Mouse (Mus musculus): ENCODE data around the gene Ap5z1.

Ap5z1 gene

DNA sequence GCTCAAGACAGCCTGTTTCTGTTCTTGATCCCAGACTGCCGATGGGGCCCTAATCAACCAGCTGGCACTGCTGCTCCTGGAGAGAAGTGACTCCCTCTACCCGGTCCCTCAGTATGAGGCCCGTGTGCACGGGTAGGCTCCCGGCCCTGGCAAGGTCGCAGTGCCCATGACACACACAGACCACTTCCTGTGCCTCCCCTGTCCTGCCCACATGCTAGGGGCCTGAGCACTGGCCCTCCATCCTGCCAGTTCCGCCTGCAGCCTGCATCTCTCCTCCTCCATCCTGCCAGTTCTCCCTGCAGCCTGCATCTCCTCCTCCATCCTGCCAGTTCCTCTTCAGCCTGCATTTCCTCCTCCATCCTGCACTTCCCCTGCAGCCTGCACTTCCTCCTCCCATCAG, 11.9 kb downstream of the Ap5z1 start:
- DNase-seq = no peak

DNA sequence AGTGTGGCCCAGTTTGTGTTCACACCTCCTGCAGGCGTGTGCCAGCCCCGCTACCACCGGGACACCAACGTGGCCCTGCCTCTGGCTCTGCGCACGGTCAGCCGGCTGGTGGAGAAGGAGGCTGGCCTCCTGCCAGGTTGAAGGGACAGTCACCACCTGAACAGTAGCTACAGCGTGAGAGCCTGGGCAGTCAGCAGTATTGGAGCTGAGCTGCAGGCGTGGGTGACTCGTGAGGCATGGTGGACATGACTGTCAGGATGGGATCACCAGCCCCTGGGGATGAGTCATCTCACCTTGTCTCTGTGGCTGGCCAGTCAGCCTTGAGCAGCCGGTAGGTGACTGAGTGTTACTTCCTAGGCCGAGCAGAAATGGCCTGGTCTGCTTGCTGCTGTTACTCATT, 13.6 kb downstream of the Ap5z1 start:
- DNase-seq = no peak

DNA sequence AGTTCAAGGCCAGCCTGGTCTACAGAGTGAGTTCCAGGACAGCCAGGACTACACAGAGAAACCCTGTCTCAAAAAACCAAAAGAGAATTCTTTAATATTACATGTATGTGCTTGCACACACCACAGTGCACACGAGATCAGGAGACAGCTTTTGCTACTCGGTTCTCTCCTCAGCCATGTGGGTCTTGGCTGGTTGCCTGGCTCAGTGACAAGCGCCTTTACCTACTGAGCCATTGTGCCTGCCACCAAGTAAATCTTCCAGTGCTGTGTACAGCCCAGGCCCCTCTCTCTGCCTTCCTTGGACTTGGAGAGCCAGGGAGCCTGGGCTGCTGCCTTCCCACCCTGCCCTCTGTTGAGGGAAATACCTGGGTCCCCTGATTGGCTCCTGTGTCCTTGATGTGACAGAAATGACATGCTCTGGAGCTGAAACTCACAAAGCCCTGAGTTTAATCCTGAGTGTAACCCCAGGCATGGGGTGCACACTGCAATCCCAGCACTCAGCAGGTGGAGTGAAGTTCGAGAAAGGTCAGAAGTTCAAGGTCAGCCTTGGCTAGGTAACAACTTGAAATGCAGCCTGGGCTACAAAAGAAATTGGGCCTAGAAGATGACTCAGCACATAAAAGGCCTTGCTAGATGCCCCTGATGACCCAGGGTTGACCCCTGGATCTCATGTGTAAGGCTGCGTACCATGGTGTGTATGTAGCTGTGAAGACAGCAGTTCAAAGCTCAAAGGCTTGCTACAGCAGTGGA, 14.3 kb downstream of the Ap5z1 start:
- no peak for DNase-seq

DNA sequence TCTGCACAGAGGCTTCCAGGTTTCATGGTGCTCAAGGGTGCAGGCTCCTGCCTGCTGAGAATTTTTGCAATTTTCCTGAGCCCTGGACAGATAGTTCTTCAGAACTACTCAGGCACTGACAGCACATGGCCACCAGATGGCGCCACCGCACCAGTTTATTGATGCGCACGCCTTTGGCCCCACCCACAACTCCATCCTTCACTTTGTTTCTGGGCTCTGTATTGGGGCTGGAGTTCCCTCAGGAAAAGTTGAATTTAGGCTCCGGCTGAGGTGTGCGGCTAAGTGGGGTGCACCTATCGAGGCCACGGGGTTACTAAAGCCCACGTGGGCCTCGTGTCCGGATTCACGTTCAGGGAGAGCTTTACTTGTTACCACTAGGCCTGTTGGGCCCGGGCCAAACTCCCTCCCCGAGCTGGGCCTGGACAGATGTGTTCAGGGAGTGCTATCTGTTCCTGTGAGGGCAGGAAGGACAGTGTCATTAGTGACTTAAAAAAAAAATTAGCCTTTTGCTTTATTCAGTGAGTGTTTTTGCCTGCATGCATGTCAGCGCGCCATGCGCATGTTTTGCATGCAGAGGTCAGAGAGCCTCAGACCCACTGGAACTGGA, 15.2 kb downstream of the Ap5z1 start:
- peak; percentile 80 to 86 for DNase-seq

DNA sequence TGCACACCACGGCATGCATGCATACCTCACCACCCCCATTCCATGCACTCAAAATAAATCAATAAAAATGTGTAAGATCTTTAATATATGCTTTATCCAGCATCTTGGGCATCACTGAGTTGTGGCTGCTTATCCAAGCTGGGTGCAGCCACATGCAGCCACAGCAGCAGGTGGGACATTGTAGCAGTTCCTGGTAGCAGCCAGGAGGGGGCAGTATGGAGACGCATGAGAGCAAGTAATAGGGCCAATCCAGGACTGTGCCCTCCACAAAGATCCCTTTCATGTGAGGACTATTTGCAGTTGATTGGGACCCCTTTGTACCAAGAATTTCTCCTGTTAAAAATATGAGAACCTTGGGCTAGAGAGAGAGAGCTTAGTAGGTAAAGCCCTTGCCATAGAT, 18.8 kb downstream of the Ap5z1 start:
- no peak for DNase-seq

DNA sequence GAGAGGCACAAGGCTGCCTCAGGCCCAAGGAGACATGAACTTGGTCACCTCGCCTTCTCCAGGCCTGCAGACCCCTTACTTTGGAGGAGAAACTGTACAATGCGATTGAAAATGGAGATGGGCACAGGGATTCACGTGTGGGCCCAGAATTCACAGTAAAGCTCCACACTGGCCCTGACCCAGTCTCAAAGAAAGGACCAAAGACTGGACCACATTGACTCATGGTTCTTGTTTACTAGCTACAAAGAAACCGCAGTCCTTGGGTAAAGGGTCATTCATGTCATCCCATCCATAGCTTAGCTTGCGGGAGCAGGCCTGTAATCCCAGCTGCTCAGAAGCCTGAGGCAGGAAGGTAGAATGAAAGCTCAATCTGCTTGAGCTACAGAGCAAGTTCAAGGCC, 19.8 kb downstream of the Ap5z1 start:
- DNase-seq = no peak

DNA sequence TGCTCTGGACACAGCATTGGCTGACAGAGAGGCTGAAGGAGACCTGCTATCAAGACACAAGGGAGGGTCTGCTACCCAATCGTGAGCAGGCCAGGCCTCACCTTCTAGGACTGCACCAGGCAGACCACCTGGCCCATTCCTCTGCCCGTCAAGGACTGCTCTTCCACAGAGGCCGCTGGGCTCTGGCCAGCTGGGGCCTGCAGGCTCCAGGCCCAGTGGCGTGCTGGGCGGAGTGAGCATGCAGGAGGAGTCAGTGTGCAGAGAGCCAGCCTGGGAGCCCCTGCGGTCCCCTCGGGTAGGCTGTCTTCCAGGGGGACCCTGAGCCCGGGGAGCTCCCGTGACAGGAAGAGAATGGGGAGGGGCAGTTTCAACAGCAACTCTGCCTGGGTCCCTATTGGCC, 22.9 kb downstream of the Ap5z1 start:
- DNase-seq = no peak

DNA sequence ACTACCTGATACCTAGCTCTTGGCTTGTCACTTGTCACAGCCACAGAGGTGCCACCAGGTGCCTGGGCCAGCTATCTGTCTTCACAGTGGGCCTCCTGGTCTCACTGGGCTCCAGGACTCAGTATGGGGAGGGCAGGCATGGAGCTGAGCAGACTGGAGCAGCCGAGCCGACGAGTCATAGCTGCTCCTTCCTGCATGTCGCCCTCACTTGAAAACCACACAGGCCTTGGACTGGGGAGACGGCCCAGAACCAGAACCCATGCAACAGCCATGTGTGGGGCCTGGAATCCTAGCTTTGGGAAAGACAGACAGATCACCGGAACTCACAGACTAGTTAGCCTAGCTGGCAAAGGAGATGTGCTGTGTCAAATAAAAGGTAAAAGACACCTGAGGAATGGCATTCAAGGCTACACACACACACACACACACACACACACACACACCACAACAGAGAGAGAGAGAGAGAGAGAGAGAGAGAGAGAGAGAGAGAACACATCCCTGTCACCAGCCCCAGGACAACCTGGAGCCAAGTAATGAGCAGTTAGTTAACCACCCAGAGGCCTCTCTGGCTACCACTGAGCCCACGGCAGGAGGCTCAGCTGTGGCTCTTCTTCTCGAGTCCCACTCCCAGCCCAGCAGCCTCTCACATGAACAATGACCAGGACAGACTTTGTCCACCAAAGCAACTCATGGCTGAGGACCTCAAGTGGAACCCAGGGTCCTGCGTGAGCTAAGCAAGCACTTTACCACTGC, 26.4 kb downstream of the Ap5z1 start:
- DNase-seq = no peak

DNA sequence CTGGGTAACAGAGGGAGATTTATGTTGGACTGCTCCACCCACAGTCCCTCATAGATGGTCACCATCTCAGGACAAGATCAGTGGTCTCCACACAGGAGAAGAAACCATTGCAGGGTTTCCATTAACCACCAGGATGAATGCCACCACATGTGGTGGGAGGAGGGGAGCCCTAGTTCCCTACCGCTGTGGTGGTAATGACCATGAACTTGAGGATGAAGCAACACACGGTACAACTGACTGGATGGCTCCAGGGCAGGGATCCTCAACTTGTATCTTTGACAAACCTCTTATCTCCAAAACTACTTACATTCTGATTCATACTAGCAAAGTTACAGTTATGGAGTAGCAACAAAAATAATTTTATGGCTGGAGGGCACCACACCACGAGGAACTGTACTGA, 29.6 kb downstream of the Ap5z1 start:
- peak in 1 of 2 experiments; percentile 12 for DNase-seq

DNA sequence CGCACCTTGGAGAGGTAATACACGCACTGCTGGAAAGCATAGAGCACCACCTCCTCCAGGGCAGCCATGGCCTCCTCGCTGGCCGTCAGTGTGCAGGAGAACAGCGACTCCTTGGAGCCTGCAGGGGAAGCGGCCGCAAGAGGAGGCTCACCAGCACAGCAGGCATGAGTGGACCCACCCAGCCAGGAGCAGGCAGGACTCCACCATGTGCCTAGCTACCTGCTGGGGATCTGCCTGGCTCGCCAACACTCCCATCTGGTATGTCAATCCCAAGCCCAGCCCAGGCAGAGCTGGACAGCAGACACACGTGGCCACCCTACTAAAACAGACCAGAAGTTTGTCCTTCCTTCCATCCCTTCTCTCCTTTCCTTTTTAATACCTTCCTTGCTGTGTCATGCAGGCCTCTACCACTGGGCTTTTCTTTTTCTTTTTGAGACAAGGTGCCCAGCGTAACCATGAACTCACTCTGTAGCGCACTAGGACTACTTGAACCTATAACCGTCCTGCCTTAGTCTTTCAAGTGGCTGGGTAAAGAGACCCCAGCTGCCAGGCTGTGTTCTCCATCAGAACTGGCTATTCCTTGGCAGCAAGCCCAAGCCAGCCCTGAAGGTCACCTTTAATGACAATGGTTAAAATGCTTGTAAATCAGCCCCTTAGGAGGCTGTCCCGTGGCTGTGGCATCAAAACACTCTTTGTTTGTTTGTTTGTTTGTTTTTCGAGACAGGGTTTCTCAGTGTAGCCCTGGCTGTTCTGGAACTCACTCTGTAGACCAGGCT, 31.8 kb downstream of the Ap5z1 start:
- DNase-seq = no peak

DNA sequence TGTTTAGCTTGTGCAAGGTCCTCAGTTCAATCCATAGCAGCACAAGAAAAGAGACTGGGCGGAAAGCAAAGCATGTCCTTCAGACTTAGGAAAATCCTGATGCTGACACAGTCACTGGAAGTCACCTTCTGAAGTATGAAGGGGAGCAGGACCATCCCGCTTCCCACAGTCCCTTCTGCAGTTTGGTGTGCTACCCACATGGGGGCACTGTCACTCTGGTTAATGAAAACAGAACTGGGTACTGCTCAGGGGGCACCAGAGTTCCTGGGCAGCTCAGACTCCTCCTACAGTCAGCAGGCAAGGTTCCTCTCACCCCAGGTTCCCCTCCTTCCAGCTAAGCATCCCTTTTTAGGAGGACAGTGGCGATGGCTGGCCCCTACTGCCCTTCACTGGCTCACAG, 35.2 kb downstream of the Ap5z1 start:
- DNase-seq = peak; percentile 42 to 56

DNA sequence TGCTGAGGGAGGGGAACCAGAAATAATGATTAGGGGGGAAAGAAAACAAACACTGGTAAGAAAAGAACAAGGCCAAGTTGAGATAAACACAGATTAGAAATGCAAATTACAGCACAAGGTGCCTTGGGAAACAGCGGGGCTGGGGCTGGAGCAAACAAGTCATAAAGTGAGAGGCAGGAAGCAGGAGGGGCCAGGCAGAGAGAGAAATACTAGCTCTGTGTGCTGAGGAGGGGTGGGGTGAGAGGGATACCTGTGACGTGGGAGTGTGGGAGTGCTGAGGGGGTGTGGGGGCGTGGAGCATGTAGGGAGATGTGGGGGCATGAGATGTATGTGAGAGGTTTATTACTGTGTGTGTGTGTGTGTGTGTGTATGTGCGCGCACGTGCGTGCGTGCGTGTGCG, 37.2 kb downstream of the Ap5z1 start:
- no peak for DNase-seq

DNA sequence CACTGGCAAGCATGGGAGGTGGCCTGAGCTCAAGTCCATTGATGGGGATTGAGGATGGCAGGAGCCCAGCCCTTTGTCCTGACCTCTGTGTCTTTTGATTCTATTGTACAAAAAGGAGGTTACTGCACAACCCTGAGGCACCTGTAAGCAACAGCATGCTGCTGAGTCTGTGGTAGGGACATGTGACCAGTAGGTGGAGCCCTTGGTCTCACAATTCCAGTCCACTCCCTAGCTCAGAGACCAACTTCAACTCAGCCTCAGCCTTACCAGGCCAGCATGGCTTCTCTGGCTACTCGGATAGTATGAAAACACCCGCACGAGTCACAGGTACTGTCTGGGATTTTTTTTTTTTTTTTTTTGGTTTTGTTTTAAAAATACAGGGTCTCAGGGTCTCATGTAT, 38.7 kb downstream of the Ap5z1 start:
- DNase-seq = peak; percentile 82 to 86

DNA sequence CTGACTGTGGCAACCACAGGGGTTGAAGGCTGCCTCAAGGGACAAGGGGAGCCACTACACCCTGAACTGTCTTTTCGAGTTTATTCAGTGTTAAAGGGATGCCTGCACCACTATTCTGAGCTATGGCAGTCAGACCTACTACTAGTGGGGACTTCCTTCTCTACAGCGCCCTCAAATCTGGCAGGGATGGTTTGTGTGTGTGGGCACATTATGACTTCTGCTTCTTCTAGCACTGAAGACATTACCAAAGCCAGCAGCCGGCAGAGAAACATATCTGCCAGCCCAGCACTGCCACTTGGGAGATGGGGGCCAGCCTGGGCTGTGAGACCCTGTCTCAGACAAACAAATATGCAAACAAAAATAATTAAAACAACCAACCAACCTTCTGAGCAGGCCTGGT, 40.4 kb downstream of the Ap5z1 start:
- DNase-seq = no peak

DNA sequence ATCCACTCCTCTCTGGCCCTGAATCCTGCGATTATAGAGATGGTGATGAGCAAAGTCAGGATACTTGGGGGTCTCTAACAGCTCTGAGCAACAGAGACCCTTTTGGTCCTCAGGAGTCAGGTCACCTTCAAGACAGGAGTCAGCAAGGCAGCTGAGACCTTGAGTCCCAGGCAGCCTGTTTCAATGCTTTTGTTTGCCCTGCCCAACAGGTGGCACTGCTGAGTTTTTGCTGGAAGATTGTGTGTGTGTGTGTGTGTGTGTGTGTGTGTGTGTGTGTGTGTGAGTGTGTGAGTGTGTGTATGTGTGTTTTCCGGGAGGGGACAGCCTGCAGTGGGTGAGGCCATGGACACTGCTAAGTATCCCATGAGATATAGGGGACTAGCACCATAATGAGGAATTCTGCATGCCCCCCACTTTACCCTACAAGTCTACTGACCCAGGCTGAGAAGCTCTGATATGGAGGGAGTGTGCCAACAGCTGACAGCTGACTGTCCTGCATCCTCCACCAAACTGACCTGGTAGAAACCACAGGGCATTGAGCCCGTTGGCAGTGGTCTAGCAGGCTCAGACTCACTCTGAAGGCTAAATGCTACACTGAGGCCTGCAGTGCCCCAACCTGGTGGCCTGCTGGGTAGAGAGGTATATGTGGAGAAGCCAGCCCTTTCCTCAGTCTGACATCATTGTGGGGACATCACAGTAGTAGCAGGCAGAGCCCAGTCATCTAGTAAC, 42.1 kb downstream of the Ap5z1 start:
- DNase-seq = peak in 1 of 2 experiments; percentile 40

DNA sequence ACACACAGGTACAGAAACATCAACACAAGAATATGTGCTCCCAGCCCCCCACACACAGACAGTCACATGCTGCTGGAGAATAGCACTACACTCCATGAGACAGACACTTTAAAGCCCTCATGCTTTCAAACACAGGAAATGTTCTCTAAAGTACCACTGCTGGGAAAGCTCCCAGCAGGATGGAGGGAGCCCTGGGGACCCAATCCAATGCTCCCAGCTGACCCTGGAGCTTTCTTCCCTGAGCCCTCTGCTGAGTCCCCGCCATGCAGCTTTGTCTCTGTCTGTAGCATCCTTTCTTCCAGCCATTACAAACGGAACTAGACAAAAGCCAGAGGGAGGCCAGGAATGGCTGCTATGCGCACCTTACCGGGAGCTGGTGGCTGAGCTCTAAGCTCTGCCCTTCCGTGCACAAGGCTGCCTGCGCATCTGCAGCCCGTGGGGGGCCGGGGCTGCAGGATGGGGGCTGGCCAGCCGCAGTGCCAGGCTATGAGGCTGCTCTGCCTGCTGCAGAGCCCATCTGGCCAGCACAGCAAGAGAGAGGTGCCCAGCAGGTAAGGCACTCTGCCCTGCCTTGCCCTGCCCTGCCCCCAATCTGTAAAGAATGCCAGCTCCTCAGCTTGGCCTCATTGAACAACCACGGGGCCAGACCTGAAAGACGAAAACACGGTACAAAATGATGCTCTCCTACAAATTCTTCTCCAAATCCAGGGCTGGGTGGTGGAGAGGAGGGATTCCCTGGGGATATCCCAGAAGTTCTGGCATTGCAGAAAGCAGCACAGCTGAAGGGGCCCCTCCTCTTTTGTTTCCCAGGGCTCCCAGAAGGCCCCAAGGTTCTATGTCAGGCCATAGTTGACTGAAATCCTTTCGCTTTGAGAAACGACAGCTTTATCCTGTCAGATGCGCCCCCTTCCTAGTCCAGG, 45.7 kb downstream of the Ap5z1 start:
- DNase-seq = peak in 1 of 2 experiments; percentile 50

DNA sequence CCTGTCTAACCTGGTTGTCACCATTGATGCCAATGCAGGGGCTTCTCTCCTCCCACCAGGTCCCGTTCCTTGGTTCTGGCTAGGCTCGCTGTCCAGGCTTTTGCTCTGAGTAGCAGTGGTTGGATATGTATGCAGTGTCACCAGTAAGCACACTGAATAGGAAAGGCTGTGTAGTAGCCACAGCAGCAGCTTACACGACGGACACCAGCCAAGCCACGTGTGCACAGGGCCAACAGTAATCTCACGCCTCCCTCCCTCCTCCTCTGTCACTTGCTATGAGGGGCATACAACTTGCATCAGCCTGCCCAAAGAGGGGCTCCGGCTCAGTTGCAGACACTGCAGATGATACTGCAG, 46.3 kb downstream of the Ap5z1 start:
- DNase-seq = no peak

DNA sequence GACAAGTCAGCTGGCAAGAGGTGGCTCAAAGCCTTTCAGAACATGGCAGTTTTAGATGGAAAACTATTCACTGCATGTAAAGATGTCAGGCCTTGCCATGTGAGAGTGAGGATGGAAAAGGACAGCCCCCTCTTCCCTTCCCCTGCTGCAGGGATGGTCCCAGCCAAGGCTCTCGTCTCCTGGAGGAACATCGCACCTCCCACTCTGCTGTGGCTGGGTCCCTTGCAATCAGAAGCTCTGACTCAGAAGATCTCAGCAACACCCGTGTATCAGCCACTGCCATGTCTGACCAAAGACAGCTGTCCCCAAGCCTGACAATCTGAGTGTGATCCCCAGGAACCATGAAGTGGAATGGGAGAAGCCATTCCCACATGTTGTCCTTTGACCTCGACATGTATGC, 48.4 kb downstream of the Ap5z1 start:
- no peak for DNase-seq

DNA sequence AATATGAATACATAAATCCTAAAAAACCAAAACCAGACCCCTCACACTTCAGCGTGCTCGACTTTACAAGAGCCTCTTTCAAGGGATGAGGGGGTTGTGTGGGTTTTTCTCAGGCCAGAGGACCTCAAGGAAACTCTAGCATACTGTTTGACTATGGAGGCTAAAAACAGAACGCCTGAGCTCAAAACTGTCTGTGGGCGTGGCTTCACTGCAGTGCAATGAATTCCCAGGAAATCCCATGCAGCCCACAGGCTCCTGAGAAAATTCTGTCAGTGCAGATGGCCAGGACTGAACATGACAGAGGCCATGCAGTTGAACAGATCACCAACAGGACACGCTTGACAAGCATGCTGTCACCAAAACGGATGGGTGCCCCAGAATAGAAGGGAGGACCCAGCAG, 55.2 kb downstream of the Ap5z1 start:
- no peak for DNase-seq

DNA sequence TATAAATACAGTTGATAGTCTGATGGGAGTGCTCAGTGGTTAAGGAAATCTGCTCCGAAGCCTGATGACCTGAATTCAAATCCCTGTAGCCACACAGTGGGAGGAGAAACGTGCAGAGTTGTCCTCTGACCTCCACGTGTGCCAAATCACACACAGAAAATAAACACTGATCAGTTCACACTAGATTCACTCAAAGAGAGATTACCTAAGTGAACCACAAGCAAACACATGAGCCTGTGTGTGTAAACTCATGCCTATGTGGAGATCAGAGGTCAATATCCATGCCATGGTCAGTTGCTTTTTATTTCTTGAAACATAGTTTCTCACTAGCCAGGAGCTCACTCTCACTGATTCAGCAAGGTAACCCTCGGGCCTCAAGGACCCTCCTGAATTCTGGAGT, 56.6 kb downstream of the Ap5z1 start:
- no peak for DNase-seq

DNA sequence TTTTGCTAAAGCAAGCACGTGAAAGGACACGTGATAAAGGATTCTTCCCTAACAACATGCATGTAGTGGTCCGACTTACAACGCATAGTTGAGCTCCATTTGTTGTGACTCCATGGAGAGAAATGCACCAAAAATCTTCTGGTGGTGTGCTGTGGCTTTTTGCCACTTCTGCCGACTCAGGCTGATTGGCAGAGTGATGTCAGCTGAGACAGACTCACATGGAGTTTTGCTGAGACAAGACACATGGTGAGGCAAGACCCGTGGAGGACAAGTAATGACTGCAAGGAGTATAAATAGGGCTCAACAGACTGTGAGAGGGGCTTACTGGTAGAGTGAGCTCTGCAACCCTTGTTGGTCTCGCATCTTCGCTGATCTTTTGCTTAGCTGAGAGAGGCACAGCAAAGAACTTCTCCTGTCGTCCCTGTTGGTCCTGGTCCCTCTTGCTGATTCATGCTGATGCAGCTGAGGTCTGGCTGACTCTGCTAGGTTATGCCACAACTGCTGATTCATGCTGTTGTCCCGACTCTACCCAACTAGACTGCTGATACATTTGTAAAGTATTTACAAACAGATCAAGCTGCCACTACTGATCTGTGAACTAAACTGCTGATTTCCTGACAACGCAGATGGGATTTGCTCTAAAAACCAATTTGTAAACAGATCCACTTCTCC, 57.6 kb downstream of the Ap5z1 start:
- DNase-seq = no peak
